Mouse (Mus musculus) monocyte, adult 59 days (primary cell): Measurements from ENCODE around the gene Gtf2f2. TPM values are rescaled to one million over a fixed set of nuclear protein-coding genes. Genes with fewer than 3 reads are reported as not detected.

Source experiments
- total RNA-seq, 2 experiments: library from RNA; stranded (reverse); gene quantifications; one replicate each; pipeline ENCODE4 v1.2.4; 2023

Gtf2f2 gene
- 10 to 100 TPM; 19.8 to 22.4 TPM for total RNA-seq

GRCm38 (mm10) chr14:76010102-76011061, at the start of gene Gtf2f2:
Gene Gtf2f2 (minus strand): TSS chr14:76010865.

DNA sequence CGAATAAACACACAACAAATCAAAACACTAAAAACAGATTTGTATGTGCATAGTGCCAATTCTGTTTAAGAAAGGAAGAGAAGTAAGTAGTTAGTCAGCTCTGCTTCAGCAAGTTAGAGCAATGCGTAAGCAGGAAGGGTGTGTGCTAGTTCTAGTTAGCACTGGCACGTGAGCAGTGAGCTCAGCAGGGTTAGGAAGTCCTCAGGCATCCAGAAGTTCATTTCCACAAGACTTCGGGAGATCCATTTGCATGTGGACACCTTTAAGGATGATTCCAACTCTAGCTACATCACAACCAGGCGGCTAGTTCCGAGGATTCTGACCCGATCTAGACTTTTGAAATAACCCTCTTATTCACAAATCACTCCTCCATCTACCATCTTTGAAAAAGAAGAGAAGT, 55.9 kb downstream of the Gtf2f2 start, which contains the start of gene Kctd4:
TSS of gene Kctd4 (plus strand) at position 244 of the 400 bp plus-strand sequence.

Other genes with a start within 250 kb of the Gtf2f2 start
- 10 to 100 TPM; 29.6 to 39.7 TPM for gene Slc25a30, start 223.8 kb downstream of the Gtf2f2 start, total RNA-seq
- 1,000 to 10,000 TPM; 4,664 to 4,817 TPM for gene Tpt1, start 165.8 kb downstream of the Gtf2f2 start, total RNA-seq
- gene Kctd4, start 55.9 kb downstream of the Gtf2f2 start, total RNA-seq, result not detected
- gene Gpalpp1, start 99.9 kb upstream of the Gtf2f2 start, total RNA-seq, result 10 to 100 TPM; 18.3 to 20.9 TPM
- 10 to 100 TPM; 11.7 to 11.9 TPM for gene Nufip1, start 100.0 kb upstream of the Gtf2f2 start, total RNA-seq